Mouse (Mus musculus) liver, embryonic 14.5 days (tissue): ENCODE data around the gene Tsc1. TPM values are rescaled to one million over a fixed set of nuclear protein-coding genes. Genes with fewer than 3 reads are reported as not detected.

Experiments
- ATAC-seq: fragments of 200-750 bp; cut with Nextera tagmentation; 2 replicates; pipeline ENCODE4 v1.8.0; 2017; ENCODE audit warnings: moderate number of reproducible peaks, mild to moderate bottlenecking, moderate library complexity; ENCODE audit not compliant: insufficient read depth
- DNase-seq, 3 experiments: peaks; one replicate each; pipeline ENCODE4 v3.0.0-alpha.2; 2012 to 2013; ENCODE audit warnings: low read depth in 3 of 3, low spot score in 3 of 3
- H3K27ac ChIP-seq: fragments of 300-500 bp; sonication (generic); 2 replicates; pipeline ENCODE4 v1.5.1; 2014; ENCODE audit warnings: moderate library complexity, mild to moderate bottlenecking, control low read depth, inconsistent platforms
- H3K27me3 ChIP-seq: fragments of 300-500 bp; sonication (generic); 2 replicates; pipeline ENCODE4 v1.6.1; 2014; ENCODE audit warnings: mild to moderate bottlenecking, low read length, moderate library complexity; ENCODE audit not compliant: control insufficient read depth, insufficient read depth
- H3K36me3 ChIP-seq: fragments of 300-500 bp; sonication (generic); replicated peaks from 2 replicates; pipeline ENCODE4 v1.6.1; 2014; ENCODE audit warnings: low read depth; ENCODE audit not compliant: control insufficient read depth, insufficient read depth
- H3K4me1 ChIP-seq, 2 experiments: fragments of 200-500 bp in 1 of 2; fragments of 300-500 bp in 1 of 2; sonication (generic) in 1 of 2; replicated peaks; 2 replicates each; pipeline ENCODE4 v1.6.1; 2012 to 2014; ENCODE audit warnings: antibody characterized with exemption in 1 of 2, inconsistent platforms in 1 of 2, low read length in 1 of 2; ENCODE audit not compliant: control insufficient read depth in 2 of 2, insufficient read depth in 2 of 2
- H3K4me2 ChIP-seq: fragments of 300-500 bp; sonication (generic); 2 replicates; pipeline ENCODE4 v1.6.1; 2014; ENCODE audit warnings: low read depth, mild to moderate bottlenecking, control low read depth, moderate library complexity
- H3K4me3 ChIP-seq, 2 experiments: fragments of 200-500 bp in 1 of 2; fragments of 300-500 bp in 1 of 2; sonication (generic) in 1 of 2; 2 replicates each; pipeline ENCODE4 v1.5.1; 2012 to 2014; ENCODE audit warnings: low read depth in 2 of 2, low read length in 2 of 2, mild to moderate bottlenecking in 2 of 2, control low read depth in 1 of 2, inconsistent platforms in 1 of 2, moderate library complexity in 1 of 2; ENCODE audit not compliant: insufficient read depth in 1 of 2
- H3K9ac ChIP-seq: fragments of 300-500 bp; sonication (generic); replicated peaks from 2 replicates; pipeline ENCODE4 v1.6.1; 2014; ENCODE audit warnings: mild to moderate bottlenecking, control low read depth, moderate library complexity
- H3K9me3 ChIP-seq: fragments of 300-500 bp; sonication (generic); 2 replicates; pipeline ENCODE4 v1.6.1; 2016; ENCODE audit warnings: low read length, mixed read lengths; ENCODE audit not compliant: control insufficient read depth
- CTCF ChIP-seq: IDR thresholded peaks from 2 replicates; pipeline ENCODE4 v1.5.1; 2016; ENCODE audit warnings: antibody characterized with exemption, low read depth, control low read depth
- EP300 ChIP-seq: IDR thresholded peaks from 2 replicates; pipeline ENCODE4 v1.6.1; 2016; ENCODE audit warnings: antibody characterized with exemption, low read depth
- WGBS: fragments of 180-500 bp; shearing (Covaris S2); extraction: QIAGEN DNeasy Blood & Tissue Kit; methylation state at CpG from one replicate; pipeline ENCODE4 v1.1.7; 2014; ENCODE audit not compliant: insufficient replicate concordance; 5-methylcytosine and 5-hydroxymethylcytosine counted together
- polyA plus RNA-seq, 2 experiments: library from polyadenylated mRNA; depleted of rRNA in 1 of 2; stranded (reverse) in 1 of 2; unstranded in 1 of 2; fragments of >200 nt; fragmentation: Nextera tagmentation in 1 of 2; extraction: Ambion mirVana in 1 of 2; gene quantifications; 2 replicates each; pipeline versions ENCODE4 v1.2.1 to v1.2.3; 2012 to 2014

Gene Tsc1
- polyA plus RNA-seq, 2 experiments: 5.3 to 5.4 TPM

DNA sequence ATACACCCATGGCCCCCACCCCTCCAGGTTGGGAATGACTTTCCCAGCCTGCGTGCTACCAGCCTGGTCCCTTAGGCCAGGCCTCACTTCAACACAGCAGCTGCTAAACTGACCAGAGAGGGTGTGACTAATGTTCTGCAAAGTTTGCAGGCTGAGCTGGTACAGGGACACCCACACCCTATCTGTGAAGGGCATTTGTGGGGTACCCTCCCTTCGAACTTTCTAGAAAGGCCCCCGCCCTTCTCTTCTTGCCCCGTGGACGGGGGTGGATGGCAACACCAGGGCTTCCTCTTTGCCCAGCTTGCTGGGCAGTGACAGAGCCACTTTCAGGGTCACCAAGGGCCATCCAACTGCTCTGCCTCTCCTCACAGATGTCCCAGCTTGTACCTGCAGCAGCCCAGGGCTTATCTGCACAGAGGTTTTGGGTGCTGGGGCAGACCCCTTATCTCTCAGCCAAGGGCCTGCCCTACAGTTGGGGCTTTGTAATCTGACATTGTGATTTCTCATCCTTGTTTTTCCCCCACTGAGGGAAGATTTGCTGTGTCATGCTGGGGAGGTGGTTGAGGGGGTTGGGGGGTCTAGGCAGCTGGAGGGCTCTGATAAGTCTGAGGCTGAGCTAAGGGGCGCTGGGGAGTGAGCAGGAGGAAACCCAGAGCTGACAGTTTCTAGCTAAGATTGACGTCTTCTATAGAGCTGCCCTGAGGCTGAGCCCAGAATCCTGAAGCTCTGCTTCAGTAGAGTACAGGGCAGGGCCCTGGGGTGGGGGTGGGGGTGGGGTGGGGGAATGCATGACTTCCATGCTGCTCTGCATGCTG is 43.1 kb upstream of the Tsc1 start:
- peak overlapping the region; percentile 43 for H3K9ac ChIP-seq
- 11% methylated on average over 7 of the region's 7 CpGs for WGBS
- peak overlapping the region; percentile 55 for H3K4me2 ChIP-seq
- no peak overlapping the region for H3K4me3 ChIP-seq
- H3K4me1 ChIP-seq: peaks cover 80 to 88% of the 10 kb centered on the region in 2 experiments
- no peaks in the 10 kb centered on the region for H3K9me3 ChIP-seq
- H3K36me3 ChIP-seq: no peaks in the 10 kb centered on the region
- peak; percentile 99 for TF ChIP-seq EP300
- TF ChIP-seq CTCF: no peak
- DNase-seq (peak; percentile 86 to 88 (median 87)), ATAC-seq (peak; percentile 79)
- no peaks in the 10 kb centered on the region for H3K27me3 ChIP-seq
- H3K27ac ChIP-seq: peak overlapping the region; percentile 98

DNA sequence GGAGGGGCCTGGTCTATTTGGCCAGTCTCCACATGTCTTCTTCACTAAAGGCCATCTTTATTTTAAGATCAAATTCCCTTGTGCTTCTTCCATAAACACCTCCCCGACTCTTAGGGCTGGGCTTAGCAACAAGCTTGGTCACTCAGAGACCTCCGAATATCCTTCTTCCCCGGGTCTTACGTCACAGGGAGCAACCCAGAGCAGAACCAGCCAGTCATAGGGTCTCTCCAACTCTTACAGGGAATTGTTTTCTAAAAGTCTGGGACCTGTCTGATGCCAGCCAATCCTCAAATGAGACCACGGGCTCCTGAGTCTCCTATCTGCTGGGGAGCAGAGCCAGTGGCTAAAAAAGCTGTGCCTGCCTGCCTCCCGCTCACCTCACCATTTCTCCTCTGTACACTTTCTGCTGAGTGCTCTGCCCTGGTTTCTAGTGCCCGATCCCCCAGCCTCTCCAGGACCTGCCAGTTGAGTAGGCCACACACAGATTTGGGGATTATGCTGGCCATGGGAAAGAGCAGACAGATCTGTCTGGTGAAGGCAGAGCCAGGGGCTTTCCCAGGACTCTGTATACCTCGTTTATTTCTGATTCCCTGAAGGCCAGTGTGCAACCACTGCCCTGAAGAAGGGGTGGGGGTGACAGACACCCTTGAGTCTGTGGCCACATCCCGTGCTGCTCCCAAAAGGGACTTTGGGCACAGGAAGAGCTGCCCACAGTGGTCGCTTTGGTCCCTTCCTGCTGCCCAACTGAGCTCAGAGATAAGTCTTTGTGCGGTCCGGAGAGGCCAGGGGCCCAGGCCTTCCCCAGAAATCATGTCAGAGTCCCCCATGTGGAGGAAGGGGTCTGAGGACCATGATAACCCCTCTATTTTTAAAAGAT is 42.1 kb upstream of the Tsc1 start:
- no peak overlapping the region for H3K4me3 ChIP-seq
- no peaks in the 10 kb centered on the region for H3K27me3 ChIP-seq
- TF ChIP-seq CTCF (no peak), EP300 (no peak; the same call in 1 of the 2 replicates)
- H3K4me2 ChIP-seq: peak overlapping the region; percentile 55
- DNase-seq: no peak
- no peaks in the 10 kb centered on the region for H3K9me3 ChIP-seq
- peaks cover 82 to 87% of the 10 kb centered on the region in 2 experiments for H3K4me1 ChIP-seq
- 10% methylated on average over 12 of the region's 12 CpGs for WGBS
- H3K9ac ChIP-seq: peak overlapping the region; percentile 24
- peak overlapping the region; percentile 98 for H3K27ac ChIP-seq
- no peaks in the 10 kb centered on the region for H3K36me3 ChIP-seq
- ATAC-seq: no peak

- Histone ChIP-seq H3K4me2 (peak overlapping the region; percentile 1; the same call in 1 of the 2 replicates), H3K36me3 (no peaks in the 10 kb centered on the region), H3K9me3 (no peaks in the 10 kb centered on the region), H3K9ac (peak overlapping the region; percentile 24), H3K27ac (peak overlapping the region; percentile 98), H3K4me3 (no peak overlapping the region), H3K27me3 (no peaks in the 10 kb centered on the region), H3K4me1 (peaks cover 81 to 85% of the 10 kb centered on the region in 2 experiments)
- 0 out of 2 replicates have a peak, but pooled peaks have one; percentile 48 for TF ChIP-seq EP300
- no peak for TF ChIP-seq CTCF
- ATAC-seq (no peak), DNase-seq (no peak)
- WGBS: 20% methylated on average over 6 of the region's 6 CpGs
Observed at GRCm38 (mm10) chr2:28599569-28599900, 41.5 kb upstream of the Tsc1 start.

DNA sequence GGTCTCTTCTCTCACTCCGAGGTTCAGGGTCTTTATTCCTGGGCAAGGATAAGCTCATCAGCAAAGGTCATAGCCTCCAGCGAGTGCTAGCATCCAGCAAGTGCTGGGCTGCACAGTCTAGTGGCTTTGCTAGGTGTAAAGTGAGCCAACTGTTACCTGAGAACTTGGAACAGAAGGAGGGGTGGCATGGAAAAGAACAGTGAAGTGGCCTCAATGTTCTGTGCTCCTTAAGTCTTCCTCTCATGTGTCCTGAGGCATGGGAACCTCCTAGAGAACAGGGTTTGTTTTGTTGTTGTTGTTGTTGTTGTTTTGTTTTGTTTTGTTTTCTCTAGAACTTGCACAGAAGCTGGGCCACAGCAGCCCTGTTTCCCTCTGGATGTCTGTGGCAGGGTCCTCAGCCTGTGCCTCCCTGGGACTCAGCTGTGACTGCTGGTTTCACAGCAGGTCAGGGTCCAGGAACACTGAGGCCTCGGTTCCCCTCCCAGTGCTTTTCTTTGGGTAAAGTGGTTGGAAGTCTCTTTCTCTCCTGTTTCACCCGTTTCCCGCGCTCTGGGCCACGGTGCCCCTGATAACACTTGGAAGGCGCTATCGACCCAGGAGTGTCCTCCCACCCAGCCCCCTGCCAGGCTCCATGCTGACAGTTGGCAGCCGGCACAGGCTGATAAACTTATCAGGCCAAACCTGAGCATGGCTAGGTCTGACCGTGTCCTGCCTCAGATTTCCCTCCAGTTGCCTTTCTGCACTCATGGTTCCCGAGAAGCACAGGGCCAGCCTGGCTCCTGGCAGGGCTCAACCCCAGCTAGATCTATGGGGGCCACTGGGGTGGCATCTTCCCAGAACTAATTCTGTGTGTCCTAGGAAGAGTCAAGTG is 39.1 kb upstream of the Tsc1 start:
- Histone ChIP-seq H3K9ac (peak overlapping the region; percentile 84), H3K4me2 (peak overlapping the region; percentile 54), H3K4me3 (peak overlapping the region in 1 of 2 experiments; percentile 9; a peak in 2 of 4 replicates), H3K27me3 (no peaks in the 10 kb centered on the region), H3K36me3 (no peaks in the 10 kb centered on the region), H3K4me1 (peaks cover 73 to 77% of the 10 kb centered on the region in 2 experiments), H3K27ac (peak overlapping the region; percentile 98), H3K9me3 (no peaks in the 10 kb centered on the region)
- no peak for TF ChIP-seq CTCF
- peak; percentile 100 for TF ChIP-seq EP300
- 6% methylated on average over 12 of the region's 12 CpGs for WGBS
- ATAC-seq (peak; percentile 85), DNase-seq (peak; percentile 92 to 96 (median 95))
